Mouse (Mus musculus): ENCODE measurements around the gene Arl6ip1.

DNA sequence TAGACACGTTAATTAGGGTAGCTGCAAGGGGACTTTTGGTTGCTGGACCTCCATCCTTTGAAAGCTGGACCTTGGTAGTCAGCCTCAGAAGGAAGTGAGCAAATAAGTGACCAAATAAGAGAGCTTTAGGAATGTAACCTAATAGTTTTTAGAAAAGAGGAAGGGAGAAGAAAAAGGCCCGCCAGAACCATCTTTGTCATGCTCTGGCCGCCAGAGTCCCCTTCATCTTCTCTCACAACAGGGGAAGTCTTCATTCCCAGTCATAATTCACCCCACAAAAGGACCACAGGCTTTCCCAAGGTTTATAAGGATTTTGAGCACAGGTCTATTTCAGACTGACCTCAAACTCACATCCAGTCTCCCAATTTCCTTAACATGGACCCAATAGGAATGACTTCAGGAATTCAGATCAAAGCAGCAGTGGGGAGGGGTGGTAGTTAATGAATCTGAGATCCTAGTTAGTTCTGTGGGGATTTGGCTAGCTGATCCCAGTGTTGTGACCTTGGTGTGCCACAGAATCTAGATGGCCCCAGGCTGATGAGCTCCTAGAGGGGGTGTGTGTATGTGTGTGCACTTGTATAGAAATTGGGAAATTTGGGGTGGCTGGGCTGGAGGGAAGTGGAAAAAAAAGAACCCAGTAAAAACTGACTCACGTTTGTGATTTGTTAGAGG is 11.8 kb downstream of the Arl6ip1 start:
- TF ChIP-seq POLR2A (IDR thresholded peaks at IDR 0.05; ENCODE audit: insufficient read length, low read depth) (no peak), CEBPB (IDR thresholded peaks at IDR 0.05; ENCODE audit: insufficient read depth, poor library complexity, severe bottlenecking) (no peak), POLR2AphosphoS2 (IDR thresholded peaks at IDR 0.05; ENCODE audit: insufficient read length, low read depth) (no peak), USF1 (IDR thresholded peaks at IDR 0.05; ENCODE audit: low read depth) (no peak), E2F4 (IDR thresholded peaks at IDR 0.05; ENCODE audit: insufficient read depth) (no peak), SRF (IDR thresholded peaks at IDR 0.05; ENCODE audit: control insufficient read depth, insufficient read length, low read depth) (no peak), MAX (IDR thresholded peaks at IDR 0.05; ENCODE audit: low read depth) (no peak), TCF12 (IDR thresholded peaks at IDR 0.05; ENCODE audit: insufficient read depth, poor library complexity, severe bottlenecking) (no peak), MYOD1 (IDR thresholded peaks at IDR 0.05; ENCODE audit: control insufficient read depth in 1 of 3, insufficient read length in 2 of 3, low read depth in 2 of 3) (no peak), TCF3 (IDR thresholded peaks at IDR 0.05; ENCODE audit: insufficient read length, low read depth) (no peak)

Measured in myocyte (in vitro differentiated cells).